Mouse (Mus musculus): Measurements from ENCODE around the gene 4930578G10Rik.
"Not testable (repeated sequence)": the region's sequence is repeated elsewhere in the genome, so short reads cannot be mapped to it uniquely, and the experiment has no call there.

4930578G10Rik gene

GRCm38 (mm10) chr4:42735245-42735644 lies at the start of gene 4930578G10Rik:
Gene 4930578G10Rik, plus strand, starts transcription at chr4:42735545.
- DNase-seq (ENCODE audit: low spot score): not testable (repeated sequence)

GRCm38 (mm10) chr4:42756477-42756876 lies 21.1 kb downstream of the 4930578G10Rik start, which contains the start of gene Ccl19:
Gene Ccl19, minus strand, starts transcription at chr4:42756577.
- not testable (repeated sequence) for DNase-seq (ENCODE audit: low spot score)

GRCm38 (mm10) chr4:42773893-42774292 lies 38.5 kb downstream of the 4930578G10Rik start, which contains the start of gene Ccl21a:
Gene Ccl21a, minus strand, starts transcription at chr4:42773993.
- not testable (repeated sequence) for DNase-seq (ENCODE audit: low spot score)

- DNase-seq (ENCODE audit: low spot score): not testable (repeated sequence)
Observed at GRCm38 (mm10) chr4:42853788-42854187, 118.4 kb downstream of the 4930578G10Rik start, which contains the start of gene Fam205a1. Gene Fam205a1, minus strand, starts transcription at chr4:42853888.

- not testable (repeated sequence) for DNase-seq (ENCODE audit: low spot score)
Observed at GRCm38 (mm10) chr4:42856671-42857070, 121.3 kb downstream of the 4930578G10Rik start, which contains the start of gene Gm12394. Gene Gm12394, minus strand, starts transcription at chr4:42856771.

- not testable (repeated sequence) for DNase-seq (ENCODE audit: low spot score)
Observed at GRCm38 (mm10) chr4:42860483-42860882, 125.1 kb downstream of the 4930578G10Rik start.

- not testable (repeated sequence) for DNase-seq (ENCODE audit: low spot score)
Observed at GRCm38 (mm10) chr4:42863487-42863886, 128.1 kb downstream of the 4930578G10Rik start.

- no peak for DNase-seq (ENCODE audit: low spot score)
Observed at GRCm38 (mm10) chr4:42867390-42867789, 132.0 kb downstream of the 4930578G10Rik start.

GRCm38 (mm10) chr4:42868193-42868592 lies 132.8 kb downstream of the 4930578G10Rik start:
- DNase-seq (ENCODE audit: low spot score): no peak

GRCm38 (mm10) chr4:42870748-42871147 lies 135.4 kb downstream of the 4930578G10Rik start:
- DNase-seq (ENCODE audit: low spot score): no peak

- DNase-seq (ENCODE audit: low spot score): no peak
Observed at GRCm38 (mm10) chr4:42872151-42872550, 136.8 kb downstream of the 4930578G10Rik start.

GRCm38 (mm10) chr4:42872746-42873435 lies 137.5 kb downstream of the 4930578G10Rik start:
- no peak for DNase-seq (ENCODE audit: low spot score)

GRCm38 (mm10) chr4:42874134-42874533 lies 138.8 kb downstream of the 4930578G10Rik start, which contains the start of gene Fam205c:
Gene Fam205c, minus strand, starts transcription at chr4:42874234.
- DNase-seq (ENCODE audit: low spot score): no peak

- no peak for DNase-seq (ENCODE audit: low spot score)
Observed at GRCm38 (mm10) chr4:42876586-42877291, 141.4 kb downstream of the 4930578G10Rik start.

GRCm38 (mm10) chr4:42877657-42878056 lies 142.3 kb downstream of the 4930578G10Rik start:
- no peak for DNase-seq (ENCODE audit: low spot score)

GRCm38 (mm10) chr4:42879829-42880676 lies 144.7 kb downstream of the 4930578G10Rik start:
- DNase-seq (ENCODE audit: low spot score): no peak

- no peak for DNase-seq (ENCODE audit: low spot score)
Observed at GRCm38 (mm10) chr4:42880677-42880948, 145.3 kb downstream of the 4930578G10Rik start.

- DNase-seq (ENCODE audit: low spot score): no peak
Observed at GRCm38 (mm10) chr4:42886926-42887325, 151.6 kb downstream of the 4930578G10Rik start.

- DNase-seq (ENCODE audit: low spot score): no peak
Observed at GRCm38 (mm10) chr4:42888806-42889205, 153.5 kb downstream of the 4930578G10Rik start.

- no peak for DNase-seq (ENCODE audit: low spot score)
Observed at GRCm38 (mm10) chr4:42891176-42891575, 155.8 kb downstream of the 4930578G10Rik start.

GRCm38 (mm10) chr4:42895118-42895517 lies 159.8 kb downstream of the 4930578G10Rik start:
- DNase-seq (ENCODE audit: low spot score): no peak

Measured in urinary bladder, postnatal 10 days (tissue).